Mouse (Mus musculus) stomach, embryonic 16.5 days (tissue): ENCODE measurements around the gene Fam57b. TPM values are rescaled to one million over a fixed set of nuclear protein-coding genes. Genes with fewer than 3 reads are reported as not detected.

Experiments used
- ATAC-seq: fragments of 200-750 bp; cut with Nextera tagmentation; 2 replicates; pipeline ENCODE4 v1.8.0; 2017; ENCODE audit warnings: moderate number of reproducible peaks, moderate TSS enrichment; ENCODE audit not compliant: insufficient read depth, low FRiP score
- H3K27ac ChIP-seq: fragments of 300-500 bp; sonication (generic); 2 replicates; pipeline ENCODE4 v1.5.1; 2014; ENCODE audit warnings: low read length
- H3K27me3 ChIP-seq: fragments of 300-500 bp; sonication (generic); 2 replicates; pipeline ENCODE4 v1.6.1; 2014; ENCODE audit warnings: low read length, control low read depth, mixed read lengths; ENCODE audit not compliant: control insufficient read depth, insufficient read depth
- H3K36me3 ChIP-seq: fragments of 300-500 bp; sonication (generic); 2 replicates; pipeline ENCODE4 v1.6.1; 2014; ENCODE audit warnings: low read length; ENCODE audit not compliant: control insufficient read depth, insufficient read depth
- H3K4me1 ChIP-seq: fragments of 300-500 bp; sonication (generic); 2 replicates; pipeline ENCODE4 v1.6.1; 2014; ENCODE audit warnings: low read length, control low read depth, mixed read lengths; ENCODE audit not compliant: control insufficient read depth, insufficient read depth
- H3K4me2 ChIP-seq: fragments of 300-500 bp; sonication (generic); 2 replicates; pipeline ENCODE4 v1.6.1; 2014; ENCODE audit warnings: low read depth, low read length, mixed read lengths
- H3K4me3 ChIP-seq: fragments of 300-500 bp; sonication (generic); replicated peaks from 2 replicates; pipeline ENCODE4 v1.5.1; 2014; ENCODE audit warnings: mild to moderate bottlenecking, low read length
- H3K9ac ChIP-seq: fragments of 300-500 bp; sonication (generic); 2 replicates; pipeline ENCODE4 v1.6.1; 2014; ENCODE audit warnings: low read length
- H3K9me3 ChIP-seq: fragments of 300-500 bp; sonication (generic); replicated peaks from 2 replicates; pipeline ENCODE4 v1.6.1; 2016; ENCODE audit warnings: low read length, control low read depth; ENCODE audit not compliant: control insufficient read depth
- WGBS: fragments of 180-500 bp; shearing (Covaris S2); extraction: QIAGEN DNeasy Blood & Tissue Kit; methylation state at CpG from one replicate; pipeline ENCODE4 v1.1.7; 2014; 5-methylcytosine and 5-hydroxymethylcytosine counted together
- polyA plus RNA-seq: library from polyadenylated mRNA; unstranded; fragments of >200 nt; fragmentation: Nextera tagmentation; extraction: Ambion mirVana; gene quantifications from 2 replicates; pipeline ENCODE4 v1.2.1, GENCODE M21; 2015

The Fam57b gene
- polyA plus RNA-seq, 1 experiment from 2014 or later, result 1.1 TPM

DNA sequence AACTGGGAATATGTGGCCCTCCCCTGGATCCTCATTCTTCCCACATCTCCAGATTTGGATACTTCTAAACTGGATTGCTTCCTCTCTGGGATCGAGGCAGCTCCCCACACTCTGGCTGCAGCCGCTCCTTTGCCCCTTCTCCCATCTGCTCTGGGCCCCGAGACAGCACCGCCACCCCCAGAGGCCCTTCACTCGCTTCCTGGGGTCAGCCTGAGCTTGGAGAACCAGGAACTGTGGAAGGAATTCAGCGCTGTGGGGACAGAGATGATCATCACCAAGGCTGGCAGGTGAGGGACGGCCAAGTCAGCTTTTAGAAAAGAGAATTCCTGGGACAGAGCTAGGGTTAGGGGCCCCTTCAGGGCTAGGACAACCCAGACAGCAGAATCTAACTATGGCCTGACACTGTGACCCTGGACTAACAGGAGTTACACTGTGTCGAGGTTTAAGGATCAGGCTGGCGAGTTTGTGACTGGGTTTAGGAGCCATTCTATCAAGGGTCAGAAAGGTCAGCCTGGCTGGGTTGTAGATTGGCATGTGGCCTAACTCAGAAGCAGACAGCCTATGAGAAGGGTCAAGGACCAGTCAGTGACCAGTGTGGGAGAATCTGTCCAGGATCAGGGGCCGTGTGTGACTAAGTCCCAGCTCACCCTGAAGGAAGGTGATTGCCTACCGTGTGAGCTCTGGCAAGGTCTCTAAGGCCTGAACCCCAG, 15.7 kb upstream of the Fam57b start:
- H3K4me1 ChIP-seq, result peaks cover 26% of the 10 kb centered on the region
- H3K27me3 ChIP-seq, result no peaks in the 10 kb centered on the region
- ATAC-seq, result no peak
- 41% methylated on average over 11 of the region's 11 CpGs for whole genome bisulfite sequencing
- no peaks in the 10 kb centered on the region for H3K9me3 ChIP-seq
- peaks cover 14% of the 10 kb centered on the region for H3K36me3 ChIP-seq
- H3K27ac ChIP-seq, result no peak overlapping the region
- peak overlapping the region; percentile 67 for H3K9ac ChIP-seq
- no peak overlapping the region for H3K4me3 ChIP-seq
- H3K4me2 ChIP-seq, result peak overlapping the region; percentile 98; the same call in 1 of the 2 replicates

GRCm38 (mm10) chr7:126782693-126783092, 14.8 kb upstream of the Fam57b start:
- no peak overlapping the region for H3K27ac ChIP-seq
- H3K4me2 ChIP-seq, result no peak overlapping the region
- no peak overlapping the region for H3K4me3 ChIP-seq
- 76% methylated on average over 13 of the region's 13 CpGs for WGBS
- no peak for ATAC-seq
- no peaks in the 10 kb centered on the region for H3K27me3 ChIP-seq
- H3K4me1 ChIP-seq, result peaks cover 19% of the 10 kb centered on the region
- peaks cover 21% of the 10 kb centered on the region for H3K36me3 ChIP-seq
- H3K9me3 ChIP-seq, result no peaks in the 10 kb centered on the region
- no peak overlapping the region for H3K9ac ChIP-seq

DNA sequence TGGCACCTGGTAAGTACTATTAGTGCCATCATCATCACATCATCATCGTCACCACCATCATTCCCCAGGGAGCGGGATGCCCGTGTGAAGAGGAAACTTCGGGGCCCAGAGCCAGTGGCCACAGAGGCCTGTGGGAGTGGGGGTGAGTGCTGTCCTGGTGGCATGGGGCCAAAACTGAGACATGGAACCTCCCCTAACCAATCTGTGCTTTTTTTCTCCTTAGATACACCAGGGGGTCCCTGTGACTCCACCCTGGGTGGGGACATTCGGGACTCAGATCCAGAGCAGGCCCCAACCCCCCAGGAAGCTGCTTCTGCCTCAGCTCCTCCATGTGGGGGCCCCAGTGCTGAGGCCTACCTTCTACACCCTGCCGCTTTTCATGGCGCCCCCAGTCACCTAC, 13.0 kb upstream of the Fam57b start:
- H3K27ac ChIP-seq, result no peak overlapping the region
- no peak overlapping the region for H3K9ac ChIP-seq
- H3K27me3 ChIP-seq, result no peaks in the 10 kb centered on the region
- peaks cover 33% of the 10 kb centered on the region for H3K36me3 ChIP-seq
- no peak overlapping the region for H3K4me3 ChIP-seq
- ATAC-seq, result no peak
- whole genome bisulfite sequencing, result 74% methylated on average over 7 of the region's 7 CpGs
- peaks cover 19% of the 10 kb centered on the region for H3K4me1 ChIP-seq
- H3K4me2 ChIP-seq, result no peak overlapping the region
- H3K9me3 ChIP-seq, result no peaks in the 10 kb centered on the region

DNA sequence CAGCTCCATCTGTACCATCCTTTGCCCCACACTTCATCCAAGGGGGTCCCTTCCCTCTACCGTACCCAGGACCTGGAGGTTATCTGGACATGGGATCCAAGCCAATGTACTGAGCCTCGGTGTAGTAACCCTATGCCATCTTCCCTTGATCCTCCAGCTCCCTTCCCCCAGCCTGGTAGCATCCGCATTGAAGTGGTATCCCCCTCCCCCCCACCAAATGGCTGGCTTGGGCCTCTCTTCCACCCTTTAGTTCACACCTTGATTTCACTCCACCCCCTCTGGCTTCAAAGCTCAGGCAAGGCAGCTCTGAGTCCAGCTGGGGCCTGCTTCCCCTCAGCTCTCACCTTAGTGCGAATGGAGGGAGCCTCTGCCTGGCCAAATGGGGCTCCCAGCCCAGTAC, 12.4 kb upstream of the Fam57b start:
- peaks cover 33% of the 10 kb centered on the region for H3K36me3 ChIP-seq
- ATAC-seq, result no peak
- WGBS, result 72% methylated on average over 4 of the region's 4 CpGs
- H3K27me3 ChIP-seq, result no peaks in the 10 kb centered on the region
- no peak overlapping the region for H3K4me2 ChIP-seq
- no peak overlapping the region for H3K27ac ChIP-seq
- H3K9me3 ChIP-seq, result no peaks in the 10 kb centered on the region
- H3K9ac ChIP-seq, result no peak overlapping the region
- H3K4me3 ChIP-seq, result no peak overlapping the region
- peaks cover 16% of the 10 kb centered on the region for H3K4me1 ChIP-seq

DNA sequence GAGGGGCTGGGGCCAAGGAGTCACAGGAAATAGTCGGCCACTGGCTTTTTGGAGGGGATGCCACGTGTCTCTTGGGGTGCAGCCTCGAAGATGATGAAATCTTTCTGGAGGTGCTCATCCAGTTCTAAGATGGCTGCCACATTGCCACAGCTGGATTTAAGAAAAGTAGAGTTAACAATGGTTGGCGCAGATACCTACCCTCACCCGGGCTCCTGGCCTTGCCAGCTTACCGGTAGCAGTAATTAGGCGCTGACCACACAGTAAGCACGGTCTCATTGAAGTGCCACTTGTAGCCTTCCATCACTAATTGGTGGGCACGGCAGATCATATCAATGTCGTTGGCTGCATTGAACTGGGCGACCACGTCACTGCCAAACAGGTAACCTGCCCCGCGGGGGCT, 11.3 kb upstream of the Fam57b start:
- no peak overlapping the region for H3K27ac ChIP-seq
- H3K36me3 ChIP-seq, result peaks cover 33% of the 10 kb centered on the region
- WGBS, result 87% methylated on average over 14 of the region's 14 CpGs
- no peak for ATAC-seq
- H3K4me2 ChIP-seq, result no peak overlapping the region
- no peak overlapping the region for H3K4me3 ChIP-seq
- H3K27me3 ChIP-seq, result no peaks in the 10 kb centered on the region
- H3K9me3 ChIP-seq, result no peaks in the 10 kb centered on the region
- peaks cover 19% of the 10 kb centered on the region for H3K4me1 ChIP-seq
- no peak overlapping the region for H3K9ac ChIP-seq

DNA sequence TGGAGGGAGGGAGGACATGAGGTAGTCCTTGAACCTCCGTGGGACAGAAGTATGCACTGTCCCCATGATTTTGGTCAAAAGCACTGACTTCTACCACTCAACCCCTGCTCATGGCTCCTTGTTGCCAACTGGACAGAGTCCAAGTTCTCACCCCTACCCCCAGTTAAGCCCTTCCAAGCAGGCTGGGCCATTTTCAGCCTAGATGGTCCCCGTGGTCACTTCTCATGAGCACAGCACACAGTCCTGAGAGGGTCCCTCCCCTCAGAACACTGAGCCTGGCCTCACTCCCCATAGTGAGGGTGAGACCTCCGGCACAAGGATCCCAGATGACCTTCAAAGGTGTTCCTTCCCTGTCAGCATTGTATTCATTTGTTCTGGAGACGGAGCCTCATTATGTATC, 8.3 kb upstream of the Fam57b start:
- no peak overlapping the region for H3K9ac ChIP-seq
- 82% methylated on average over 4 of the region's 4 CpGs for WGBS
- H3K9me3 ChIP-seq, result no peaks in the 10 kb centered on the region
- no peaks in the 10 kb centered on the region for H3K27me3 ChIP-seq
- H3K4me2 ChIP-seq, result no peak overlapping the region
- peaks cover 33% of the 10 kb centered on the region for H3K36me3 ChIP-seq
- peaks cover 24% of the 10 kb centered on the region for H3K4me1 ChIP-seq
- H3K27ac ChIP-seq, result no peak overlapping the region
- no peak overlapping the region for H3K4me3 ChIP-seq
- no peak for ATAC-seq

DNA sequence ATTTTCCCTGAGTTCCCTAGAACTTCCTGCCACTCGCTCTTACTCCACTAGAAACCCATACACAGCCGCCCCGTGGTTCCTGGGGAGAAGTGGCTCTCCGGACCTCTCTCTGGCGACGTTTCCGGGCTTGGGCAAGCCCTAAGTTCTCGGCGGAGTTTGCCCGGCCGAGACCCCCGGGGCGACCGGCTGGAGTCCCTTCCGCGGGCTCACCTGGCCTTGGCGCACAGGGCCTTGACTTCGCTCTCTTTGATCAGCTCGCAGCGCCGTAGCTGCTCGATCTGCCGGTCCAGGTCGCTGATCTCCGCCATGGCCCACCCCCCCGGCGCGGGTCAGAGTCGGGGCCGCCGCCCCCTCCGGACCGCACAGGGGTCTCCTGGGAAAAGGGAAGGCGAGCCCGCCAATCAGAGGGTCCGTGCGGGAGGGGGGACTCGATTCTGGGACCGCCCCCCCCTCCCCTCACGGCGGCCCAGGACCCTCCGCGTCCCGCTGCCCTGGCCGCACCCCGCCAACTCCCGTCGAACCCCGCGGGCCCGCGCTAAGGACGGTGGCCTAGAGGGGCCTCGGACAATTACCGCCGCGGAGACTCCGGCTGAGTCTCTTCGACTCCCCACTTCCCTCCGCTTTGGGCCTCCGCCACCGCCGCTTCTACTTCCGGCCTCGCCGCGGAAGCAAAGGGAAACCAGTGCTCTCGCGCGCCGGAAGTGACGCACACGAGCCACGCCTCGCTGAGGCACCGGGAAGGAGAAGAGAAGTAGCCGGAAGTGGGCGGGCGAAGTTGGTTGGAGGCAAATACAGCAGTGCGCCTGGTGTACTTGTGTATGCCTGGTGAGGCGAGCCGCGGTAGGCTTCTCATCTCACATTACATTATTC, 5.4 kb upstream of the Fam57b start, which contains the start of gene Ppp4c:
Gene Ppp4c, minus strand, starts transcription at position 646 of the 870 bp plus-strand sequence.
- Histone ChIP-seq H3K9ac (peak within 1 kb of the TSS; percentile 90), H3K27me3 (no peaks in the 10 kb centered on the region), H3K9me3 (no peaks in the 10 kb centered on the region), H3K27ac (peak within 1 kb of the TSS; percentile 98), H3K4me2 (peak within 1 kb of the TSS; percentile 82), H3K4me3 (peak within 1 kb of the TSS; percentile 99), H3K4me1 (peaks cover 28% of the 10 kb centered on the region), H3K36me3 (peaks cover 32% of the 10 kb centered on the region)
- under 1% methylated on average over 73 of the region's 83 CpGs for WGBS
- ATAC-seq, result peak; percentile 94

- Histone ChIP-seq H3K4me1 (peaks cover 36% of the 10 kb centered on the region), H3K9me3 (no peaks in the 10 kb centered on the region), H3K4me3 (peak overlapping the region; percentile 99), H3K4me2 (peak overlapping the region; percentile 80), H3K36me3 (peaks cover 29% of the 10 kb centered on the region), H3K27me3 (no peaks in the 10 kb centered on the region), H3K9ac (peak overlapping the region; percentile 90), H3K27ac (peak overlapping the region; percentile 98)
- ATAC-seq, result no peak; the same call in 1 of the 2 replicates
- 21% methylated on average over 11 of the region's 11 CpGs for WGBS
These were observed 4.6 kb upstream of the Fam57b start for GRCm38 (mm10) chr7:126792721-126793443.
